Mouse (Mus musculus) testis, adult 2 months (tissue): ENCODE results near the gene Prss56. TPM values are rescaled to one million over a fixed set of nuclear protein-coding genes. Genes with fewer than 3 reads are reported as not detected.
A peak's percentile ranks its signal among the peaks of the same experiment; 100 is the strongest.

Experiments used
- H3K27ac ChIP-seq: fragments of 200-500 bp; 2 replicates; pipeline ENCODE4 v1.5.1; 2012; ENCODE audit warnings: low read depth, low read length; ENCODE audit not compliant: control insufficient read depth, insufficient read depth
- H3K27me3 ChIP-seq: fragments of 200-500 bp; 2 replicates; pipeline ENCODE4 v1.6.1; 2012; ENCODE audit warnings: mild to moderate bottlenecking, low read length, moderate library complexity; ENCODE audit not compliant: control insufficient read depth, insufficient read depth
- H3K36me3 ChIP-seq: fragments of 200-500 bp; 2 replicates; pipeline ENCODE4 v1.6.1; 2012; ENCODE audit warnings: mild to moderate bottlenecking, low read length; ENCODE audit not compliant: control insufficient read depth, insufficient read depth
- H3K4me1 ChIP-seq: fragments of 200-500 bp; 2 replicates; pipeline ENCODE4 v1.6.1; 2012; ENCODE audit warnings: low read length; ENCODE audit not compliant: control insufficient read depth, insufficient read depth
- H3K4me3 ChIP-seq: fragments of 200-500 bp; 2 replicates; pipeline ENCODE4 v1.5.1; 2012; ENCODE audit warnings: low read depth, mild to moderate bottlenecking, low read length, moderate library complexity, mixed read lengths; ENCODE audit not compliant: control insufficient read depth
- CTCF ChIP-seq: fragments of 200-500 bp; IDR thresholded peaks from 2 replicates; pipeline ENCODE4 v1.5.1; 2012; ENCODE audit warnings: low read depth, mild to moderate bottlenecking, inconsistent platforms, low read length, moderate library complexity; ENCODE audit not compliant: control insufficient read depth, insufficient read depth, insufficient replicate concordance
- POLR2A ChIP-seq: fragments of 200-500 bp; IDR thresholded peaks from 2 replicates; pipeline ENCODE4 v1.6.1; 2012; ENCODE audit warnings: low read depth, mild to moderate bottlenecking, inconsistent platforms, low read length, moderate library complexity; ENCODE audit not compliant: control insufficient read depth
- polyA plus RNA-seq: library from polyadenylated mRNA; depleted of rRNA; stranded (reverse); fragments of >200 nt; gene quantifications from 2 replicates; pipeline ENCODE4 v1.2.3, GENCODE M21; 2012

The Prss56 gene
- polyA plus RNA-seq, 1 experiment: 19.1 TPM

DNA sequence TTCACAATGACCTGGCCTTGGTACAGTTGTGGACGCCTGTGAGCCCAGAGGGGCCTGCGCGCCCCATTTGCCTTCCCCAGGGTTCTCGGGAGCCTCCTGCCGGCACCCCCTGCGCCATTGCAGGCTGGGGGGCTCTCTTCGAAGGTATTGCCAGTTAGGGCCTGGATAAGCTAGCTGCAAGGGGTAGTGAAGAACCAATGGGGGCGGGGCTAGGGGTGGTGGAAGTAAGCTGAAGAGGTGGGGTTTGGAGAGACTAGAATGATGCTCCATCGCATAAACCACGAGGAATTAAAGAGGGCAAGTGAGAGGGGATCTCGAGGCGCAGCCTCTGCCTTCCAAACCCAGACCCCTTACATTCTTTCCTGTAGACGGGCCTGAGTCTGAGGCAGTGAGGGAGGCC, 2.4 kb downstream of the Prss56 start:
- no peak overlapping the region for H3K4me3 ChIP-seq
- TF ChIP-seq CTCF: no peak
- TF ChIP-seq POLR2A: no peak
- peaks cover 42% of the 10 kb centered on the region for H3K4me1 ChIP-seq
- no peaks in the 10 kb centered on the region for H3K36me3 ChIP-seq
- H3K27ac ChIP-seq: no peak overlapping the region
- H3K27me3 ChIP-seq: no peaks in the 10 kb centered on the region

DNA sequence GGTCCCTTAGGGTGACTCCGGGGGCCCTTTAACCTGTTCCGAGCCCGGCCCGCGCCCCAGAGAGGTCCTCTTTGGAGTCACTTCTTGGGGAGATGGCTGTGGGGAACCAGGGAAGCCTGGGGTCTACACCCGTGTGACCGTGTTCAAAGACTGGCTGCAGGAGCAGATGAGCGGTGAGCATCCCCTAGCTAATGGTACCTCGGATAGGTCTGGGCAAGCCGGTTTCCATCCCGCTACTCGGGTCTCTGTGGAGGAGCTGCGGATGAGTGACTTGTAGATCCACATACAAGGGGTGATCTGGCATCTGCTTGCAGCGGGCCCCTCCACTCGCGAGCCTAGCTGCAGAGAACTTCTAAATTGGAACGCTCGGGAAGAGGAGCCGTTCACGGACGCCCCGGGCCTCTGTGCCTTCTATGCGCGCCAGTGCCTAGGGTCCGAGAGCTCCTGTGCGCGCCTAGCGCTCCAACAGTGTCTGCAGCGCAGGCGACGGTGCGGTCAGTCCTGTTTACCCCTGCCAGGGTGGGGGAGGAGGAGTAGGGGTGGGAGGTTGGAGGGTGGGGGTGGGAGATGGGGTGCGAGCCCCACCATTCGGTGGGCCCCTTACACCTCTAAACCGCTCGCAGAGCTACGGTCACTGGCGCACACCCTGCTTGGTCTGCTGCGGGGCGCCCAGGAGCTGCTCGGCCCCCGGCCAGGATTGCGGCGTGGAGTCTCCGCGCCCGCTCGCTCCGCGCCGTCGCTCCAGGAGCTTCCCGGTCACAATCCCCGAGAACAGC, 3.3 kb downstream of the Prss56 start:
- Histone ChIP-seq H3K4me3 (peak overlapping the region; percentile 80), H3K4me1 (peaks cover 42% of the 10 kb centered on the region), H3K27me3 (no peaks in the 10 kb centered on the region), H3K36me3 (no peaks in the 10 kb centered on the region), H3K27ac (no peak overlapping the region)
- no peak for TF ChIP-seq CTCF
- TF ChIP-seq POLR2A: no peak; the same call in 1 of the 2 replicates

DNA sequence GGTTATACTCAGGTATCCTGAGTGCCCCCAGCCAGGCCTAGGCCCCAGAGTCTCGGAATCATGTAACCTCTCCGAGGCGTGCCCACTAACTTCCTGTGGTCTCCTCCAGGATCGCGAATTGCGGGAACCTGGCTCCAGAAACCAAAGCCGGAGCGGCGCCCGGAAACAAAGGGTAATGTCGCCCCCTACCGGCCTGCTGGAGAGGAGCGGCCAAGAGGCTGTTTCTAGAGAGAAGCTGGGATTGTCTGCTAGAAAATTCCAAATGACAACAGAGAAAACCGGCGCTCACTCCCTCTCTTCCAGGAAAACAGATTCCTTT, 3.9 kb downstream of the Prss56 start:
- Histone ChIP-seq H3K4me3 (peak overlapping the region; percentile 80), H3K27ac (no peak overlapping the region), H3K4me1 (peaks cover 42% of the 10 kb centered on the region), H3K36me3 (no peaks in the 10 kb centered on the region), H3K27me3 (no peaks in the 10 kb centered on the region)
- TF ChIP-seq POLR2A (no peak), CTCF (peak; percentile 86; the same call in 1 of the 2 replicates)

DNA sequence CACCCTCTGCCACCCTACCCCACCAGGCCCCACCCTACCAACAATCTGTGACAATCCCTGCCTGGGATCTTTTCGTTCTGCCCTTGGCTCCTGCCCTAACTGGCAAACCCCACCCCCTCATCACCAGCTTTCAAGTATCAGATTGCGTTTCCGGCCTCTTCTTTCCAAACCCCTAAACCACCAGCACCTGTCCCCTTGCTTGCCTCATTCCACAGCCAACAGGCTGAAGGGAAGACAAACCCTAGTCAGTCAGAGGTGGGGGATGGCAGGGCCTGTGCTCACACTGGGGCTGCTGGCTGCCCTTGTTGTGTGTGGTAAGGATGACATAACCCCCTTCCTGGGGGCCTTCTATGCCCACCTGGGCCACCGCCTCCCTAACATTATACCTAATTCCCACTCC, 7.3 kb downstream of the Prss56 start, which contains the start of gene Chrnd:
Chrnd (plus strand) TSS at position 179 of the 400 bp plus-strand sequence.
- TF ChIP-seq CTCF (no peak), POLR2A (no peak)
- H3K27ac ChIP-seq: no peak within 1 kb of the TSS
- H3K4me3 ChIP-seq: no peak within 1 kb of the TSS
- no peaks in the 10 kb centered on the region for H3K27me3 ChIP-seq
- H3K4me1 ChIP-seq: peaks cover 17% of the 10 kb centered on the region
- H3K36me3 ChIP-seq: no peaks in the 10 kb centered on the region

DNA sequence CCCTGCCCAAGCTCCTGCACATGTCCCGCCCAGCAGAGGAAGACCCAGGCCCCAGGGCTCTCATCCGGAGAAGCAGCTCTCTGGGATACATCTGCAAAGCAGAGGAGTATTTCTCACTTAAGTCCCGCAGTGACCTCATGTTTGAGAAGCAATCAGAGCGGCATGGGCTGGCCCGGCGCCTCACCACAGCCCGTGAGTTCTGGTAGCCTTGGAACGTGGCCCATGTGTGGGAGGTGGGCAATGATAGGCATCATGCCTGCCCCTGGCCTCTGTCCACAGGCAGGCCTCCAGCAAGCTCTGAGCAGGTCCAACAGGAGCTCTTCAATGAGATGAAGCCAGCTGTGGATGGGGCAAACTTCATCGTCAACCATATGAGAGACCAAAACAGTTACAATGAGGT, 14.2 kb downstream of the Prss56 start:
- no peaks in the 10 kb centered on the region for H3K27me3 ChIP-seq
- H3K4me3 ChIP-seq: no peak overlapping the region
- no peak overlapping the region for H3K27ac ChIP-seq
- H3K36me3 ChIP-seq: no peaks in the 10 kb centered on the region
- TF ChIP-seq POLR2A (no peak), CTCF (no peak)
- no peaks in the 10 kb centered on the region; the same call in 1 of the 2 replicates for H3K4me1 ChIP-seq

DNA sequence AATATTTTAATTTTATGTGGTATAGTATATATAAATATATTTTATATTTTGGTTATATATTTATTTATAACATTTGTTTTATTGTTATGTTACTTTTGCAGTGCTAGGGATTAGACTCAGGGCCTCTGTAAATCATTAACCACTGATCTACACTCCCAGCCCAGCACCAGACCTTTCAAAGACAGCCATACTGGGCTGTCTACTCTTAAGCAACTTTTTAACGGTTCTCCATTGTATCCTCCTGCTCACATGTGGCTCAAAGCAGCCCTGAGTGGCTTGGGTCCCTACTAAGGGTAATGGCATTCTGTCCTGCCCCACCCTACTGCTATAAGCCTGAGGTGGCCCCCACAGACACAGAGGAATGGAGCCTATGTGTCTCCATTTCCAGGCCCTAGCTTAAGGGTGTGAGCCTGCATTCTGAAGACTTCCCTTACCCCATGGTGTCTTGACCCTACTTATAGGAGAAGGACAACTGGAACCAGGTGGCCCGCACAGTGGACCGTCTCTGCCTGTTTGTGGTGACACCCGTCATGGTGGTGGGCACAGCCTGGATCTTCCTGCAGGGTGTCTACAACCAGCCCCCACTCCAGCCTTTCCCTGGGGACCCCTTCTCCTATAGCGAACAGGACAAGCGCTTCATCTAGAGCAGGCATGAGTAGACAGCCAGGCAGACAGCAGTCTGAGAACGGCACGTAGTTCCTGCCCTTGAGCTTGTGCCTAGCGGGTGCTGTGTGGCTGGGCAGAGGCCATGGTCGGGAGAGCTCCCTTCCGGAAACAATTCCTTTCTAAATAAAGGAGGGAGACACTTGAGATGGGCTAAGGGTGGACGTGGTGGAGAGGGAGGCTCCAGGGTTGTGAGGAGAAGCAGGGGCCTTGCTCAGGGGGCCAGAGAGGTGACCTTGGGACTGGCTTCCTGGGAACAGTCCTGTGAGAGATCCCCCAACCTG, 15.3 kb downstream of the Prss56 start:
- H3K4me1 ChIP-seq: no peaks in the 10 kb centered on the region; the same call in 1 of the 2 replicates
- no peak overlapping the region for H3K27ac ChIP-seq
- no peak overlapping the region for H3K4me3 ChIP-seq
- no peaks in the 10 kb centered on the region for H3K27me3 ChIP-seq
- no peak for TF ChIP-seq CTCF
- H3K36me3 ChIP-seq: no peaks in the 10 kb centered on the region

DNA sequence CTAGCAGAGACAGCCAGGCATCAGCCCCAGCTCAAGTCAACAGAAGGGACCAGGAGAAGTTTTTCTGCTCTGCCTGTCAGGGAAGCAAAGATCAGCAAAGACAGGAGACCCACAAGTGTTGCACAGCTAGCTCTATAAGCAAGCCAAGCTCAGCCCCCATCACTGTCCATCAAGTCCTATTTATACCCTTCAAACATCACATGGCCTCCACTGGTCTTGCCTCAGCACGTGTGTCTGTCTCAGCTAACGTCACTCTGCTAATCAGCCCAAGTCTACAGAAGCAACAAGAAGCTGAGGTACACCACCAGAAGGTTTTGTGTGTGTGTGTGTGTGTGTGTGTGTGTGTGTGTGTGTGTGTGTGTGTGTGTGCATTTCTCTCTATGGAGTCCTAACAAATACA, 17.7 kb downstream of the Prss56 start:
- H3K27me3 ChIP-seq: no peaks in the 10 kb centered on the region
- no peaks in the 10 kb centered on the region for H3K36me3 ChIP-seq
- no peaks in the 10 kb centered on the region; the same call in 1 of the 2 replicates for H3K4me1 ChIP-seq
- H3K27ac ChIP-seq: no peak overlapping the region
- no peak for TF ChIP-seq CTCF
- TF ChIP-seq POLR2A: no peak
- no peak overlapping the region for H3K4me3 ChIP-seq
